Mouse (Mus musculus) embryonic facial prominence, embryonic 11.5 days (tissue): Measurements from ENCODE around the gene Tmem222. TPM values are rescaled to one million over a fixed set of nuclear protein-coding genes. Genes with fewer than 3 reads are reported as not detected.

Experiments used
- ATAC-seq: fragments of 200-750 bp; cut with Nextera tagmentation; replicated peaks from 2 replicates; pipeline ENCODE4 v1.8.0; 2017; ENCODE audit warnings: low read depth; ENCODE audit not compliant: insufficient number of reproducible peaks, low FRiP score, low TSS enrichment
- DNase-seq: peaks from one replicate; pipeline ENCODE4 v3.0.0-alpha.2; 2015; ENCODE audit warnings: low spot score
- H3K27ac ChIP-seq: fragments of 300-500 bp; sonication (generic); replicated peaks from 2 replicates; pipeline ENCODE4 v1.5.1; 2014; ENCODE audit warnings: mild to moderate bottlenecking, low read depth, low read length, control low read depth
- H3K27me3 ChIP-seq: fragments of 300-500 bp; sonication (generic); 2 replicates; pipeline ENCODE4 v1.6.1; 2014; ENCODE audit warnings: mild to moderate bottlenecking, low read length, moderate library complexity, mixed read lengths; ENCODE audit not compliant: control insufficient read depth, insufficient read depth
- H3K36me3 ChIP-seq: fragments of 300-500 bp; sonication (generic); replicated peaks from 2 replicates; pipeline ENCODE4 v1.6.1; 2014; ENCODE audit warnings: low read depth, mild to moderate bottlenecking, low read length, moderate library complexity, mixed read lengths; ENCODE audit not compliant: control insufficient read depth, insufficient read depth
- H3K4me1 ChIP-seq: fragments of 300-500 bp; sonication (generic); 2 replicates; pipeline ENCODE4 v1.6.1; 2014; ENCODE audit warnings: low read length, mixed read lengths; ENCODE audit not compliant: control insufficient read depth, insufficient read depth
- H3K4me2 ChIP-seq: fragments of 300-500 bp; sonication (generic); 2 replicates; pipeline ENCODE4 v1.6.1; 2014; ENCODE audit warnings: low read depth, mild to moderate bottlenecking, control low read depth, low read length, moderate library complexity
- H3K4me3 ChIP-seq: fragments of 300-500 bp; sonication (generic); 2 replicates; pipeline ENCODE4 v1.5.1; 2014; ENCODE audit warnings: low read depth, low read length, control low read depth
- H3K9ac ChIP-seq: fragments of 300-500 bp; sonication (generic); replicated peaks from 2 replicates; pipeline ENCODE4 v1.6.1; 2014; ENCODE audit warnings: mild to moderate bottlenecking, control low read depth, low read length
- H3K9me3 ChIP-seq: fragments of 300-500 bp; sonication (generic); replicated peaks from 2 replicates; pipeline ENCODE4 v1.6.1; 2016; ENCODE audit warnings: mild to moderate bottlenecking, low read length, inconsistent platforms, mixed read lengths; ENCODE audit not compliant: control insufficient read depth
- WGBS: fragments of 180-500 bp; shearing (Covaris S2); extraction: QIAGEN DNeasy Blood & Tissue Kit; methylation state at CpG from one replicate; pipeline ENCODE4 v1.1.7; 2014; 5-methylcytosine and 5-hydroxymethylcytosine counted together
- polyA plus RNA-seq: library from polyadenylated mRNA; unstranded; fragments of >200 nt; fragmentation: Nextera tagmentation; extraction: Ambion mirVana; gene quantifications from 2 replicates; pipeline ENCODE4 v1.2.1, GENCODE M21; 2014

Gene Tmem222
- polyA plus RNA-seq, 1 experiment from 2014 or later, result 82.0 TPM

GRCm38 (mm10) chr4:133281951-133282481 is 4.4 kb upstream of the Tmem222 start:
- peak overlapping the region; percentile 19 for H3K4me2 ChIP-seq
- peak overlapping the region; percentile 92 for H3K27ac ChIP-seq
- DNase-seq (peak; percentile 89), ATAC-seq (peak; percentile 83)
- H3K36me3 ChIP-seq, result no peaks in the 10 kb centered on the region
- H3K4me3 ChIP-seq, result no peak overlapping the region
- WGBS, result 12% methylated on average over 5 of the region's 5 CpGs
- peak overlapping the region; percentile 35 for H3K9ac ChIP-seq
- no peaks in the 10 kb centered on the region for H3K27me3 ChIP-seq
- no peaks in the 10 kb centered on the region for H3K9me3 ChIP-seq
- 0 out of 2 replicates have a peak, but pooled peaks cover 2% of the 10 kb centered on the region for H3K4me1 ChIP-seq

- WGBS, result 29% methylated on average over 7 of the region's 7 CpGs
- DNase-seq (no peak), ATAC-seq (no peak)
- no peak overlapping the region for H3K4me3 ChIP-seq
- peak overlapping the region; percentile 92 for H3K27ac ChIP-seq
- H3K9ac ChIP-seq, result peak overlapping the region; percentile 35
- H3K9me3 ChIP-seq, result no peaks in the 10 kb centered on the region
- no peaks in the 10 kb centered on the region for H3K36me3 ChIP-seq
- 0 out of 2 replicates have a peak, but pooled peaks cover 2% of the 10 kb centered on the region for H3K4me1 ChIP-seq
- H3K27me3 ChIP-seq, result no peaks in the 10 kb centered on the region
- peak overlapping the region; percentile 6; the same call in 1 of the 2 replicates for H3K4me2 ChIP-seq
Observed at GRCm38 (mm10) chr4:133281513-133281912, 3.9 kb upstream of the Tmem222 start.

DNA sequence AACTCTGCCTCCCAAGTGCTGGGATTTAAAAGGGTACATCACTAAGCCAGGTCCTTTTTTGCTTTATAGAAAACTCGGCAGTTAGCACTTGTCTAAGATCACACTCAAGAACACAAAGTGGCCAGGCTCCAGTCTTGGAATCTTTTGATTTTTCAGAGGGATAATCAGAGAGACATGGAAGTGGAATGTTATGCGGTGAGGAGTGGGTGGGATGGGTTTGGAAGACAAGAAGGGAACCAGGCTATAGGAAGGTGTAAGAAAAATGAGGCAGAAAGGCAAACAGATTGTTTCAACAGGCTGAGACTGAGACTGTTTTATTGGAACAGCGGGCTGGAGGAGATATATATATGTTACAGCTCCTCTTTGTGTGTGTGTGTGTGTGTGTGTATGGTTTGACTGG is 890 bp upstream of the Tmem222 start:
- Histone ChIP-seq H3K27ac (no peak overlapping the region), H3K9me3 (no peaks in the 10 kb centered on the region), H3K4me1 (peaks cover 2% of the 10 kb centered on the region; the same call in 1 of the 2 replicates), H3K4me2 (peak overlapping the region; percentile 69; the same call in 1 of the 2 replicates), H3K27me3 (no peaks in the 10 kb centered on the region), H3K9ac (peak overlapping the region; percentile 87), H3K36me3 (no peaks in the 10 kb centered on the region), H3K4me3 (no peak overlapping the region)
- 93% methylated on average over 3 of the region's 3 CpGs for WGBS
- no peak for DNase-seq
- no peak for ATAC-seq

- H3K36me3 ChIP-seq, result no peaks in the 10 kb centered on the region
- ATAC-seq, result no peak
- WGBS, result 22% methylated on average over 6 of the region's 6 CpGs
Observed at GRCm38 (mm10) chr4:133278067-133278466, 475 bp upstream of the Tmem222 start.

GRCm38 (mm10) chr4:133270929-133271328 is 6.7 kb downstream of the Tmem222 start:
- no peak for DNase-seq
- Histone ChIP-seq H3K27me3 (no peaks in the 10 kb centered on the region), H3K27ac (no peak overlapping the region), H3K9ac (no peak overlapping the region), H3K4me3 (no peak overlapping the region), H3K36me3 (peaks cover 20% of the 10 kb centered on the region), H3K9me3 (no peaks in the 10 kb centered on the region), H3K4me1 (no peaks in the 10 kb centered on the region; the same call in 1 of the 2 replicates), H3K4me2 (no peak overlapping the region)
- 86% methylated on average over 9 of the region's 9 CpGs for WGBS
- no peak for ATAC-seq

More at GRCm38 (mm10) chr4:133278067-133278466, 475 bp upstream of the Tmem222 start:
- peak overlapping the region; percentile 87 for H3K9ac ChIP-seq
- peaks cover 2% of the 10 kb centered on the region; the same call in 1 of the 2 replicates for H3K4me1 ChIP-seq
- H3K4me3 ChIP-seq, result peak overlapping the region; percentile 79
- H3K9me3 ChIP-seq, result no peaks in the 10 kb centered on the region
- no peaks in the 10 kb centered on the region for H3K27me3 ChIP-seq
- peak overlapping the region; percentile 88 for H3K27ac ChIP-seq
- peak overlapping the region; percentile 69 for H3K4me2 ChIP-seq
- DNase-seq, result no peak

GRCm38 (mm10) chr4:133269596-133269995 is 8.0 kb downstream of the Tmem222 start:
- H3K36me3 ChIP-seq, result peaks cover 25% of the 10 kb centered on the region
- H3K4me3 ChIP-seq, result no peak overlapping the region
- WGBS, result 92% methylated on average over 3 of the region's 3 CpGs
- no peaks in the 10 kb centered on the region for H3K4me1 ChIP-seq
- no peaks in the 10 kb centered on the region for H3K9me3 ChIP-seq
- no peaks in the 10 kb centered on the region for H3K27me3 ChIP-seq
- H3K4me2 ChIP-seq, result no peak overlapping the region
- H3K9ac ChIP-seq, result no peak overlapping the region
- DNase-seq (no peak), ATAC-seq (no peak)
- H3K27ac ChIP-seq, result no peak overlapping the region

DNA sequence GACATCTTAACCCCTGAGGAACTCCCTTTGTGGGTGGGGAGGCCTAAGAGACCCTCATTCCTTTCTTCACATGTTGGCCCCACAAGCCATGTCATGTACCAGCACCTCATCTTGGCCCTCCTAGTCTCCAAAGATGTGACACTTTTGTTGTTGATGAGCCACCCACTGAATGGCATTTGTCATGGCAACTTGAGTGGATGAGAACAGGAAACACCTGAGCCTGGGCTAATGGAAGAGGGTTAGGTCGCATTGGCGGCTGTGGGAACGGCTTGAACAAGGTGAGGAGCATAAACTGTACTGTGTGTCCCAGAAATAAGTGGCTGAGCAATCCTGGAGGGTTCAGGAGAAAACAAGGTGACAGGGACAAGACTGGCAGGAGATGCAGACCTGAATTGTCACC is 8.7 kb downstream of the Tmem222 start:
- DNase-seq (no peak), ATAC-seq (no peak)
- Histone ChIP-seq H3K4me1 (no peaks in the 10 kb centered on the region), H3K4me2 (no peak overlapping the region), H3K27ac (no peak overlapping the region), H3K27me3 (no peaks in the 10 kb centered on the region), H3K36me3 (peaks cover 29% of the 10 kb centered on the region), H3K9ac (no peak overlapping the region), H3K4me3 (no peak overlapping the region), H3K9me3 (no peaks in the 10 kb centered on the region)
- whole genome bisulfite sequencing, result 91% methylated on average over 3 of the region's 3 CpGs

DNA sequence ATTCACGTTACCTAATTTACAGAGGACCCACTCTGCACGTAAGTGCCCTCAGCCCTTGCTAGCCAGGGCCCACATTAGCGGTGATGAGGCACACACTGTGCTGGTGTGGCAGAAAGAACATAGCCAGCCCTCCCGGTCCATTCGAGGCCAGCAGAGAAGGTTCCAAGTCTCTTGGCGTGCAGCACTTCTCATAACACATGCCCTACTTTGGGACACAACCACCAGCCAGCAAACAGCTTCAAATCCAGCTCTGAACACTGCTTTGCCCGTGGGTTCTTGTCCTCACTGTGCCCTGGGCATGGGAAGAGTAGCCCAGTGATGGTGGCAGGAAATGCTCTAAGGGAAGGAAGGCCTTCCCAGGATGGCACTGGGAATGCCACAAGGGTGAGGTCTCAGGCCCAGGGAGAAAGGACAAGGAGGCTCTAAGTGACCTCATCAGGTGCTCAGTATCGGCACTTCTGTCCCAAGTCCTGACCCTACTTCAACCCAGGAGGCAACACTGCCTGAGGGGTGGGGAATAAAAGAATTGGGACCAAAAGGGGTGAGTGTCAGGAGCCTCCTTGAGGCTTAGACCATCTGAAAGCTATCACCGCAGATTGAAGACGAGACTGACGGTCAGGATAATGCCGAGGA is 11.2 kb downstream of the Tmem222 start:
- no peak for ATAC-seq
- Histone ChIP-seq H3K4me2 (no peak overlapping the region), H3K4me1 (no peaks in the 10 kb centered on the region; the same call in 1 of the 2 replicates), H3K9ac (no peak overlapping the region), H3K9me3 (no peaks in the 10 kb centered on the region), H3K27me3 (no peaks in the 10 kb centered on the region), H3K4me3 (no peak overlapping the region), H3K36me3 (peaks cover 29% of the 10 kb centered on the region), H3K27ac (no peak overlapping the region)
- DNase-seq, result no peak
- 90% methylated on average over 12 of the region's 12 CpGs for WGBS
